Mouse (Mus musculus): ENCODE measurements around the gene Slc25a18.

Slc25a18 gene

GRCm38 (mm10) chr6:120773149-120773628, at the start of gene Slc25a18:
Gene Slc25a18, plus strand, starts transcription at chr6:120773578.
- no peak for DNase-seq (ENCODE audit: low spot score)

DNA sequence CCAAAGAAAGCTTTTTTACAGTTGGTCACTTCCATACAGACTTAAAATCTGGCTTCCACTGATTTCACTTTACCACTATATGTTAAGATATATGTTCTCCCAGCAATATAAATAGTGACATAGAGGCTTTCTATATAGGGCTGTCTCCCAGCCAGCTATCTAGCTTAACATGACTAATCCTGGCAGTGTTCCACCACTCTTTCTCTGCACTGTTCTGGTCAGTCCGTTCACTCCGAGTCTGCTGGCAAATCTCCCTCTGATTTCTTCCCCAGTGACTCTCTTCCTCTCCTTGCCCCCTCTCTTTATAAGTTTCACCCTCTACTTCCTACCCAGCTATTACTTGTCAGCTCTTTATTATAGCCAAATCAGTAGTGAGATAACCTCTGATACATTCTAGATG, 47.4 kb upstream of the Slc25a18 start:
- no peak for DNase-seq (ENCODE audit: low spot score)

DNA sequence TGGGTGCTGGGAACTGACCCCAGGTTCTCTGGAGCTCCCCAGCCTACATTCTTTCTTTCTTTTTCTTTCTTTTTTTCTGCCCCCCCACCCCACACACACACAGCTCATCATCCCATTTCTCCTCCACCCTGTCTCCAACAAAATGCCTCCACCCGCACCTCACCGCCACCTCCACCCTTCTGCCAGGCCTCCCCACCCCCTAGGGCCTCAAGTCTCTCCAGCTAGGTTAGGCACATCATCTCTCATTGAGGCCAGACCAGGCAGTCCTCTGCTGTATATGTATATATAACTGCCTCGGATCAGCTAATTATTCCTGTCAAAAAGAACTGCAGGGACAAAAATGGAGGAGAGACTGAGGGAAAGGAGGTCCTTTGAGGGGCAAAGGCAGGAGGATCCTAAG, 37.4 kb upstream of the Slc25a18 start:
- DNase-seq (ENCODE audit: low spot score), result no peak

GRCm38 (mm10) chr6:120736566-120736965, 36.8 kb upstream of the Slc25a18 start:
- DNase-seq (ENCODE audit: low spot score), result peak; percentile 33

- DNase-seq (ENCODE audit: low spot score), result no peak
Observed at GRCm38 (mm10) chr6:120743130-120743529, 30.2 kb upstream of the Slc25a18 start.

GRCm38 (mm10) chr6:120744266-120744665, 29.1 kb upstream of the Slc25a18 start:
- DNase-seq (ENCODE audit: low spot score), result no peak

- DNase-seq (ENCODE audit: low spot score), result no peak
Observed at GRCm38 (mm10) chr6:120746416-120746815, 27.0 kb upstream of the Slc25a18 start.

GRCm38 (mm10) chr6:120761151-120761550, 12.2 kb upstream of the Slc25a18 start:
- no peak for DNase-seq (ENCODE audit: low spot score)

DNA sequence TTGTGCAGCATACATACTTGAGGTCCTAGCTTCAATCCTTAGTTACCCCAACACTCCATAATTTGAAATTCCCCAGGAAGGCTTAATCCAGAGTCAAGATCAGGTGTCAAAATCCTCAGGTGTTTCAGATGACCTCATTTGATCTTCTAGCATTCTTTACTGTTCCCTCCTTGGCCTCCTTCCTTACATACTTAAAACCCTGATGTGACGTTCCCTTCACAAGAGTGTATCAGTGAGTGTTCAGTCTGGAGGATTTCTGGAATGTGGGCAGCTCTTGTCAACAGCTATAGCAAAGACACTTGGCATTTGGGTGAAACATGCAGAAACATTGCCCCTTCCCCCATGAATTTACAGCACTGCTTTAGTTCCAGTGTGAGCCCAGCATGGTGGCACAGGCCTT, 3.4 kb upstream of the Slc25a18 start:
- no peak for DNase-seq (ENCODE audit: low spot score)

GRCm38 (mm10) chr6:120771366-120771765, 2.0 kb upstream of the Slc25a18 start:
- no peak for DNase-seq (ENCODE audit: low spot score)

GRCm38 (mm10) chr6:120772025-120772424, 1.4 kb upstream of the Slc25a18 start:
- no peak for DNase-seq (ENCODE audit: low spot score)

- DNase-seq (ENCODE audit: low spot score), result no peak
Observed at GRCm38 (mm10) chr6:120773763-120774162, 385 bp downstream of the Slc25a18 start.

DNA sequence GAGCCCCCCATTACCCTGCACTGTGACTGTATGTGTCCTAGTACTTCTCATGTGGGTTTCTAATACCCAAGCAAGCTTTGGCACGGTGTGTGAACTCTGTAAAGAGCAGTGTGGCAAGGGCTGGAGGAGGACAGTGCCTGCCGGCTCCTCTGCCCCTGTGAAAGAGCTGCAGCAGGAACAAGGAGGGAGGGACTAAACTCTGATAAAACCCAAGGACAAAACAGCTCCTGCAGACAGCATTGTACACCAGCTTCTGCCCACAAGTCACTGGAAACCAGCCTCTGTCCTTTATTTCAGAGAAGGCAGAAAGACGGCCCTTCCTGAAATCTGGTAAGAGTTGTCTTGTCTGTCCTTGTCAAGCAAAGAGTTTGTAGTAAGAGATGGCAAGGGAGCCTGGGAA, 2.9 kb downstream of the Slc25a18 start:
- DNase-seq (ENCODE audit: low spot score), result no peak

DNA sequence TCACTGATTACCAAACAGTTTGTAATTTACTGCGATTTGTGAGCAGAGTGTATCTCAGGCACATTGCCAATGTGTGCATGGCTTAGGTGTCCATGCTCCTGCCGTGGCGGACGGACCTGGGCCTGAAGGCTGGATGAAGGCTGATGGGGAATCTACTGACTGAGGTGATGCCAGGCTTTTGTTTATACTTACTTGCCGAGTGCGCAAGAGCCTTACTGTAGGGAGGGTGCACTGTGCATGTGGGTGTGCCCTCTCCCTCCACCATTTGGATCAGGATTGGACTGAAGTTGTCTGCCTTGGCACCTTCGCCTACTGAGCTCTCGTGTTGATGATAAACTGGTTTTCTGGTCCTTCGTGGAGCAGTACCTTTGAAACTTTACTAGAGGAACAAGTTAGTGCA, 4.2 kb downstream of the Slc25a18 start:
- DNase-seq (ENCODE audit: low spot score), result no peak

- no peak for DNase-seq (ENCODE audit: low spot score)
Observed at GRCm38 (mm10) chr6:120778226-120778625, 4.8 kb downstream of the Slc25a18 start.

DNA sequence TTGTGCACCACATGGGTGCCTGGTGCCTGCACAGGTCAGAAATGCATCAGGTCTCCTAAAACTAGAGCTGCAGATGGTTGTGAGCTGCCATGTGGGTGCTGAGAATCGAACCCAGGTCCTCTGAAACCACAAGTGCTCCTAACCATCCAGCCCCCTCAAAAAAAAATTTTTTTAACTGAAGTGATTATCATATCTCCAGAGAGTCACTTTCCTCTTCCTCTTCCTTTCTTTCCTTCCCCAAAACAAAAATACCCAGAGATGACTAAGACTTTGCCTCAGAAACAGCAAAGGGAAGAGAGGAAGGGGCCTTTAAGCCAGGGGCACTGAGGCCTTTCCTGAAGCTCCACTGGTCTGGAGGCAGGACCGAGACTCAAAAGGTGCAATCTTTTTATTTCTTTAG, 9.6 kb downstream of the Slc25a18 start:
- no peak for DNase-seq (ENCODE audit: low spot score)

DNA sequence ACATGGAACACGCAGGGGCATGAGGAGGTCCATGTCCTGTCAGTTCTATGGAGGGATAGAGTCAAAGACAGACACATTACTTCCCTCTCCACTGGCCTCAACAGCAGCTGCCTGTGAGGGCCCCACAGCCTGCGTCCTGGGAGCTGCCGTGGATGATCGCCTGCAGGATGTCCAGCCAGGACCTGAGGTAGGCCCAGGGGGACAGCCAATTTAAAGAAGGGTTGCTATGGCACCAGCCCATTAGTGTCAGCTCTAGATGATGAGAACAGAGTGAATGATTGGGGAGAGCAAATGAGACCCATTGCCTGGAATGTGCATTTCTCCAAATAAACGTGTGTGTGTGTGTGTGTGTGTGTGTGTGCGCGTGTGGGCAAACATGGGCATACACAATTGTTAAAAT, 11.0 kb downstream of the Slc25a18 start:
- DNase-seq (ENCODE audit: low spot score), result no peak

- no peak for DNase-seq (ENCODE audit: low spot score)
Observed at GRCm38 (mm10) chr6:120788068-120788607, 14.8 kb downstream of the Slc25a18 start.

DNA sequence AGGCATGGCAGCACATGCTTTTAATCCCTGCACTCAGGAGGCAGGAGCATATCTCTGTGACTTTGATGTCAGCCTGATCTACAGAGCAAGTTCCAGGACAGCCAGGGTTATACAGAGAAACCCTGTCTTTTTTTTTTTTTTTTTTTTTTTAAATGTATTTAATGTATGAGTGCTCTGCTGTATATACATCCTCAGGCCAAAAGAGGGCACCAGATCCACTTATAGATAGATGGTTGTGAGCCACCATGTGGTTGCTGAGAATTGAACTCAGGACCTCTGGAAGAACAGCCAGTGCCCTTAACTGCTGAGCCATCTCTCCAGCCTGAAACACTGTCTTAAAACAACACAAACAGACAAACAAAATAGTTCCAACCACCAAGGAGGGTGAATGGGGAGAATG, 15.5 kb downstream of the Slc25a18 start:
- peak; percentile 49 for DNase-seq (ENCODE audit: low spot score)

- no peak for DNase-seq (ENCODE audit: low spot score)
Observed at GRCm38 (mm10) chr6:120790153-120790552, 16.8 kb downstream of the Slc25a18 start.

DNA sequence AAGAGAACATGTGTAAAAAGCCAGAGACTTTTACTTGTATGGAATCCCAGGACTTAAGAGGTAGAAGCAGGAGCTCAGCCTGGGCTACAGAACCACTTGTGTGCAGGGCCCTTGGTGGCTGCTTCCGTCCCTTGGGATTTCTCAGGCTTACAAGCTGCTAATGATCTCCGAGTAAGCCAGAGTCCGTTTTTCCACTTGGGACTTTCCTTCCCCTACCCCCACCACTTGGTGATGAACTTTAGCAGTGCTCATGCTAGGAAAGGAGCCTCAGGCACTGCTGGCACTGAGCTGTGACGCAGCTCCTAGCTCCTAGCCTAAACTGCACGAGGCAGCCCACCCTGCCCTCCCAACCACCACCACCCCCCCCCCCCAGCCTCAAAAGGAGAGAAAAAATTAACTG, 17.3 kb downstream of the Slc25a18 start:
- DNase-seq (ENCODE audit: low spot score), result no peak

- no peak for DNase-seq (ENCODE audit: low spot score)
Observed at GRCm38 (mm10) chr6:120792947-120793346, 19.6 kb downstream of the Slc25a18 start.

DNA sequence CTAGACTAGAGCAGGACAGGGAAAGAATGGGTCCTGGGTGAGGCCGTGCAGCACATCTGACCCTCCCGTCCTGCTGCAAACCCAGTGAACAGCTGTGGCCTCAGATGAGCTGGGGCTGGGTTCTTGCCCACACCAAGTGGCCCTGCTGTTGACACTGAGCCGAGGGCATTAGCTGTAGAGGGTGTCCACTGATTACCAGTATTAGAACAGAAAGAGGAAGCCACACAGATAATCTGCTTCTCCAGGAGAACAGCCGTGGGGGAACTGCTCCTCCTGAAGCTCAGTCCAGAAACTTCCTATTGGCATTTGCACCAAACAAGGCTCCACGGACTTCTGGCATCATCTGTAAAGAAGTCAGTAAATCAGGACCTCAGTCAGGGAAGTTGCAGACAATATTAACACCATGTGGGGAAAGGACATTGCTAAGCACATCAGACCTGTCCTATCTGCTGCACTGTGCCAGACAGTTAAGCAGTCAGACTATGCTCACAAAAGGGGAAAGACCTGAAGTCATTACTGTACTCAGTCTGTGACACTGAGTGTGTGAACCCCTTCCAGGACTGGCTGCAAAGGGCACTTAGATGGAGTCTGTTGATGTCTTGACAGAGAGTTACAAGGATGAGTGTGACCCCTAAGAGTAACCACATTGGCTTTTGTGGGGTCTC, 22.2 kb downstream of the Slc25a18 start:
- DNase-seq (ENCODE audit: low spot score), result no peak

DNA sequence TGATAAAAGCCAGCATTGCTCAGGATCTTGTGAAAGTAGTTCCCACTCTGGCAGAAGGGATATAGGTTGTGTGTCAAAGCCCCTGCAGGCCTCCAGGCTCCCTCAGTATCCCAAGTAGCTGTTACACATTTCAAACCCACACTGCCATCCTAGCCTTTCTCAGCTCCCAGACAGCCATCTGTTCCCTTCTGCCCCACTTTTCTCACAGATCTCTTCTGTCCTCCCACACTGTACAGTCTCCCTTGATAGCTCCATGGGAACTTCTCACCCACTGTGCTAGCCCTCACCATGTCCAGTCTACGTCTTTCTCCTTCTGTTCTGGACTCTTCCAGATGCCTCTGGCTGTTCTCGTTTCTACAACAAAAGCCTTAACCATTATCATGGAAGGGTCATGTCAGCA, 22.7 kb downstream of the Slc25a18 start:
- DNase-seq (ENCODE audit: low spot score), result no peak

Data from c-Kit-positive CD71-positive TER-119-positive erythroid progenitor cells, embryonic 14.5 days (primary cell).